Mouse (Mus musculus): ENCODE results near the gene Gm4303. TPM values are rescaled to one million over a fixed set of nuclear protein-coding genes. Genes with fewer than 3 reads are reported as not detected.

Gene Gm4303
- polyA plus RNA-seq, 1 experiment from 2014 or later: not detected

Other genes starting within 250 kb of the Gm4303 start
- not detected in 2 replicates for gene Gm4301, start 10.3 kb upstream of the Gm4303 start, polyA plus RNA-seq (2015; fragmentation: Nextera tagmentation; extraction: Ambion mirVana)
- not detected in 2 replicates for gene Gm4302, start 5.1 kb upstream of the Gm4303 start, polyA plus RNA-seq (2015; fragmentation: Nextera tagmentation; extraction: Ambion mirVana)
- gene Gm4305, start 5.1 kb downstream of the Gm4303 start, polyA plus RNA-seq (2015; fragmentation: Nextera tagmentation; extraction: Ambion mirVana): not detected in 2 replicates
- gene Gm4307, start 15.4 kb downstream of the Gm4303 start, polyA plus RNA-seq (2015; fragmentation: Nextera tagmentation; extraction: Ambion mirVana): not detected in 2 replicates
- not detected in 2 replicates for gene Gm4312, start 36.6 kb downstream of the Gm4303 start, polyA plus RNA-seq (2015; fragmentation: Nextera tagmentation; extraction: Ambion mirVana)
- gene Tmtc3, start 141.4 kb downstream of the Gm4303 start, polyA plus RNA-seq (2015; fragmentation: Nextera tagmentation; extraction: Ambion mirVana): 10.3 and 13.5 TPM in 2 replicates
- 6.7 and 6.8 TPM in 2 replicates for gene Cep290, start 141.6 kb downstream of the Gm4303 start, polyA plus RNA-seq (2015; fragmentation: Nextera tagmentation; extraction: Ambion mirVana)
- 14.4 and 15.3 TPM in 2 replicates for gene 4930430F08Rik, start 244.5 kb downstream of the Gm4303 start, polyA plus RNA-seq (2015; fragmentation: Nextera tagmentation; extraction: Ambion mirVana)
- gene 1700017N19Rik, start 244.5 kb downstream of the Gm4303 start, polyA plus RNA-seq (2015; fragmentation: Nextera tagmentation; extraction: Ambion mirVana): not detected in 2 replicates

Data from forebrain, embryonic 16.5 days (tissue).